Mouse (Mus musculus): ENCODE results near the gene Ccdc85b.

- no peak for TF ChIP-seq CTCF (IDR thresholded peaks at IDR 0.05; ENCODE audit: control insufficient read depth, insufficient read depth, low read length)
- peak; percentile 89; the same call in 1 of the 2 replicates for TF ChIP-seq POLR2A (IDR thresholded peaks at IDR 0.05; ENCODE audit: borderline replicate concordance, control insufficient read depth, low read depth, low read length)
These were observed 32.7 kb upstream of the Ccdc85b start, which contains the start of gene Cfl1 for GRCm38 (mm10) chr19:5490313-5490897.
